Mouse (Mus musculus) hindbrain, embryonic 11.5 days (tissue): ENCODE measurements around the gene Pou6f1. TPM values are rescaled to one million over a fixed set of nuclear protein-coding genes. Genes with fewer than 3 reads are reported as not detected.
A peak's percentile ranks its signal among the peaks of the same experiment; 100 is the strongest.

Experiments used
- ATAC-seq: fragments of 200-750 bp; cut with Nextera tagmentation; 2 replicates; pipeline ENCODE4 v1.8.0; 2017; ENCODE audit warnings: mild to moderate bottlenecking, moderate TSS enrichment, moderate library complexity; ENCODE audit not compliant: low FRiP score
- DNase-seq: peaks from one replicate; pipeline ENCODE4 v3.0.0-alpha.2; 2015; ENCODE audit warnings: low spot score
- H3K27ac ChIP-seq: fragments of 300-500 bp; sonication (generic); 2 replicates; pipeline ENCODE4 v1.5.1; 2014; ENCODE audit warnings: mild to moderate bottlenecking, low read depth, low read length
- H3K27me3 ChIP-seq: fragments of 300-500 bp; sonication (generic); 2 replicates; pipeline ENCODE4 v1.6.1; 2014; ENCODE audit warnings: mild to moderate bottlenecking, low read length, moderate library complexity, mixed read lengths; ENCODE audit not compliant: control insufficient read depth, insufficient read depth
- H3K36me3 ChIP-seq: fragments of 300-500 bp; sonication (generic); 2 replicates; pipeline ENCODE4 v1.6.1; 2014; ENCODE audit warnings: mild to moderate bottlenecking, low read length, moderate library complexity, mixed read lengths; ENCODE audit not compliant: control insufficient read depth, insufficient read depth
- H3K4me1 ChIP-seq: fragments of 300-500 bp; sonication (generic); replicated peaks from 2 replicates; pipeline ENCODE4 v1.6.1; 2014; ENCODE audit warnings: low read length, mixed read lengths; ENCODE audit not compliant: control insufficient read depth, insufficient read depth
- H3K4me2 ChIP-seq: fragments of 300-500 bp; sonication (generic); replicated peaks from 2 replicates; pipeline ENCODE4 v1.6.1; 2014; ENCODE audit warnings: mild to moderate bottlenecking, low read depth, low read length
- H3K4me3 ChIP-seq: fragments of 300-500 bp; sonication (generic); 2 replicates; pipeline ENCODE4 v1.5.1; 2014; ENCODE audit warnings: low read depth, low read length
- H3K9ac ChIP-seq: fragments of 300-500 bp; sonication (generic); 2 replicates; pipeline ENCODE4 v1.6.1; 2014; ENCODE audit warnings: low read depth, low read length
- H3K9me3 ChIP-seq: fragments of 300-500 bp; sonication (generic); 2 replicates; pipeline ENCODE4 v1.6.1; 2016; ENCODE audit warnings: low read length; ENCODE audit not compliant: control insufficient read depth
- WGBS: fragments of 180-500 bp; shearing (Covaris S2); extraction: QIAGEN DNeasy Blood & Tissue Kit; methylation state at CpG from one replicate; pipeline ENCODE4 v1.1.7; 2014; 5-methylcytosine and 5-hydroxymethylcytosine counted together
- polyA plus RNA-seq: library from polyadenylated mRNA; unstranded; fragments of >200 nt; fragmentation: Nextera tagmentation; extraction: Ambion mirVana; gene quantifications from 2 replicates; pipeline ENCODE4 v1.2.1, GENCODE M21; 2014

The Pou6f1 gene
- polyA plus RNA-seq, 1 experiment from 2014 or later: 15.7 TPM

DNA sequence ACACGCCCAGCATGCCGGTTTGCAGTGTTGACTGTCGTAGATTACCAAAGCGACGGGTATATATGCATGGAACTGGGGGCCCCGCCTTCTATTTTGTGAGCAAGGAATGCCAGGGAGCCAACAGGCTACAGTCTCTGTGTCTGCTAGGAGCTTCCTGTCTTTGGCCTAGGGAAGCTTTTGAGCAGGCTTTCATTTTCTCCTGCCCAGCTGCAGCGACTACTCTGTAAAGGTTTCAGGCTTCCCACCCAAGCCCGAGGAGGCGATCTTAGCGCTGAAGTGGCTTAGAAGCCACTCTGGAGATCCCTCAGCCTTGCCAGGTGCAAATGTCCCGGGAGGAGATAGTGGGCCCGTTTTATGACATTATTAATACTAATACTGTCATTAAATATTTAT, 905 bp downstream of the Pou6f1 start:
- Histone ChIP-seq H3K4me1 (peaks cover 5% of the 10 kb centered on the region; the same call in 1 of the 2 replicates), H3K27ac (no peak overlapping the region), H3K36me3 (no peaks in the 10 kb centered on the region), H3K4me3 (peak overlapping the region; percentile 77), H3K4me2 (peak overlapping the region; percentile 81), H3K27me3 (peaks cover 18% of the 10 kb centered on the region), H3K9ac (peak overlapping the region; percentile 91), H3K9me3 (no peaks in the 10 kb centered on the region)
- WGBS: 2% methylated on average over 12 of the region's 12 CpGs
- peak; percentile 58 for DNase-seq
- no peak; the same call in 1 of the 2 replicates for ATAC-seq

DNA sequence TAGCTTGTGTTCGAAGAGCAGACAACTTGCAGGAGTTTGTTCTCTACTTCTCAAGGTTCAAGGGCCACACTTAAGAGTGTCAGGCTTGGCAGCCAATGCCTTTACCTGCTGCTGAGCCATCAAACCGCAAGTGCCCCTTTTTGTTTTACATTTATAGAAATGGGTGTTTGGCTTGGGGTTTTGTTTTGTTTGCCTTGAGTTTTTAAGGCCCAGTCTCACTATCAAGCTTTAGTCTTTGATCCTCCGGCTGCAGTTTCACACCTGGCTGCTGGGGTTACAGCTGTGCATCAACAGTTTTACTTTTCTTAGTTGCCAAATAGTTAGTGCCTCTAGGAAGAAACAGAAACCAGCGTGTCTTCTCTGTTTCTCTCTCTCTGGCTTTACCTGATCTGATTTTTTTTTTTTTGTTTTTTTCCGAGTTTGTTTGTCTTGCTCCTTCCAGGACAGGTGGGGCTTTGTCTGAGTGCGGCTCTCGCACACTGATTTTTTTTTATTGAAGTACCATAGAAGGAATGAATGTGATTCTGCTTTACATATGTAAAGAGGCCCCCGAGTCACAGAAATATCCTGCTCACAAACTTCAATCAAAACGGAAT, 1.4 kb downstream of the Pou6f1 start:
- no peak for ATAC-seq
- peak overlapping the region; percentile 81 for H3K4me2 ChIP-seq
- no peak for DNase-seq
- WGBS: 26% methylated on average over 9 of the region's 9 CpGs
- H3K36me3 ChIP-seq: no peaks in the 10 kb centered on the region
- H3K4me1 ChIP-seq: peaks cover 5% of the 10 kb centered on the region; the same call in 1 of the 2 replicates
- H3K9ac ChIP-seq: peak overlapping the region; percentile 91
- H3K4me3 ChIP-seq: peak overlapping the region; percentile 77
- no peak overlapping the region for H3K27ac ChIP-seq
- H3K9me3 ChIP-seq: no peaks in the 10 kb centered on the region
- H3K27me3 ChIP-seq: peaks cover 16% of the 10 kb centered on the region

DNA sequence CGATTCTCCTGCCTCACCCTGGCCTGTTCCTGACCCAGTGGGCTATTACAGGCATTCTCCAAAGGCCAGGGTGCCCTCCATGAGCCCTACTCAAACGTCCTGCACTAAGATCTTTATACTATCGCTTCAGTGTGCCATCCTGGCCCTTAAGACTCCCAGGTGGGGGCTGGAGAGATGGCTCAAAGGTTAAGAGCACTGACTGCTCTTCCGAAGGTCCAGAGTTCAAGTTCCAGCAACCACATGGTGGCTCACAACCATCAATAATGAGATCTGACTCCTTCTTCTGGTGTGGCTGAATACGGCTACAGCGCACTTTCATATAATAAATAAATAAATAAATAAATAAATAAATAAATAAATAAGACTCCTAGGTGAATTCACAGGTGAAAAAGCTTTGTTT, 7.0 kb downstream of the Pou6f1 start:
- Histone ChIP-seq H3K27me3 (no peaks in the 10 kb centered on the region), H3K4me3 (no peak overlapping the region), H3K4me2 (no peak overlapping the region), H3K9ac (no peak overlapping the region), H3K9me3 (no peaks in the 10 kb centered on the region), H3K4me1 (no peaks in the 10 kb centered on the region), H3K36me3 (no peaks in the 10 kb centered on the region), H3K27ac (no peak overlapping the region)
- DNase-seq: no peak
- 87% methylated on average over 6 of the region's 6 CpGs for WGBS
- no peak for ATAC-seq

DNA sequence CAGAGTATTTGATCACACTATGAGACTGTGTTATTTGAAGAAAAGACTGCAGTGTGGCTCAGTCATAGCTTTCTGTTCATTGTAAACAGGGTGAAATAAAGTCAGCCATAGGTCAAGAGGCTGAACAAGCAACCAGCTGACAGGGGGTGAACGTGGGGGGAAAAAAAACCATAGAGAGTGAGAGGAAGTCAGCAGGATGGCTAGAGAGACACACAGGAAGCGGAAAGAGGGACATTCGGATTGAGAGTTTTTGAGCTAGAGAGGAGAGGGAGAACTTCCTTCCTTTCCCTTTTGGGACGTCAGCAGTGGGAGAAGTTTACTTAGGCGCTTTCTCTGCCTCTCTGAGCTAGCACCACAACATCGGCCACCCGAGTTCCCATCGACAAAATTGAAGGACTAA, 9.3 kb downstream of the Pou6f1 start:
- 76% methylated on average over 8 of the region's 8 CpGs for WGBS

DNA sequence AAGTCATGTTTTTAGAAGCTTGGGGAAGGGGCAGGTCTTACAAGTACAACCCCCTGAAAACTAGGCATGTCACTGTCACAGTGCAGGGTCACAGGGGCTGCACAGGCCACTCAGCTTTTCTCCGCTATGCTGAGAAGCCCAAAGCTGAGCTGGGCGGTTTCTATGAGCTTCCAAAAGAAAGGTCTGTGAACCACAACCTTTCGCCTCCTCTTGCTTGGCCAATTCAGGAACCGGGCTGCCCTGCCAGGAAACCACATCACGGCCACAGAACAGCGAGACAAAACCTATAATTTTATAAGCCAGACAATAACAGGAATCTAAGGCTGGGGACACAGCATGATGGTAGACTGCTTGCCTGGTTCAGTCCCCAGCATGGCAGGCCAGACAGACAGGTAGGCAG, 11.5 kb downstream of the Pou6f1 start:
- Histone ChIP-seq H3K4me3 (no peak overlapping the region), H3K27ac (no peak overlapping the region), H3K4me2 (no peak overlapping the region), H3K9ac (no peak overlapping the region), H3K36me3 (peaks cover 5% of the 10 kb centered on the region; the same call in 1 of the 2 replicates), H3K4me1 (no peaks in the 10 kb centered on the region), H3K9me3 (no peaks in the 10 kb centered on the region), H3K27me3 (no peaks in the 10 kb centered on the region)
- DNase-seq: no peak
- no peak for ATAC-seq
- 76% methylated on average over 6 of the region's 6 CpGs for WGBS

More for the DNA sequence above, 9.3 kb downstream of the Pou6f1 start:
- DNase-seq (no peak), ATAC-seq (no peak)
- H3K4me3 ChIP-seq: no peak overlapping the region
- H3K4me2 ChIP-seq: no peak overlapping the region
- no peaks in the 10 kb centered on the region for H3K27me3 ChIP-seq
- H3K9me3 ChIP-seq: no peaks in the 10 kb centered on the region
- H3K4me1 ChIP-seq: no peaks in the 10 kb centered on the region
- H3K27ac ChIP-seq: no peak overlapping the region
- H3K36me3 ChIP-seq: peaks cover 5% of the 10 kb centered on the region; the same call in 1 of the 2 replicates
- H3K9ac ChIP-seq: no peak overlapping the region

DNA sequence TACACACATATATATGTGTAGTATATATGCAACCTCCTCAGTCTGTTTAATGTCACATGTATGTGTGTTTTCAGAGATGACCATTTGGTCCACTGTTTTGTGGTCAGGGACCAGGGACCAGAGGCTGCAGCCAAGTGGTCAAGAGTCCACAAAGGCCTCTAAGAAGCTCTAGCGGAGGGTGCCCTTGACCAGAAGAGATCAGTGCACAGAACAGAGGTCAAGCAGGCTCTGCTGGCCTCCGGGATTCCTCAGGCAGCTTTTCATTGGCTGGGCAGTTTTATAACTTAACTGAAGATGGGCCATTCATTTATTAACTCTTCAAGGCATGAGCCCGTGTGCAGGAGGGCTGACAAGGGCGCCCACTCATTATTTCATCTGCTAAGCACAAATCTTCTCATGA, 12.6 kb downstream of the Pou6f1 start:
- Histone ChIP-seq H3K4me2 (no peak overlapping the region), H3K9me3 (no peaks in the 10 kb centered on the region), H3K36me3 (peaks cover 7% of the 10 kb centered on the region; the same call in 1 of the 2 replicates), H3K27ac (no peak overlapping the region), H3K4me1 (no peaks in the 10 kb centered on the region), H3K4me3 (no peak overlapping the region), H3K9ac (no peak overlapping the region), H3K27me3 (no peaks in the 10 kb centered on the region)
- WGBS: 81% methylated on average over 4 of the region's 4 CpGs
- no peak for DNase-seq
- no peak for ATAC-seq

DNA sequence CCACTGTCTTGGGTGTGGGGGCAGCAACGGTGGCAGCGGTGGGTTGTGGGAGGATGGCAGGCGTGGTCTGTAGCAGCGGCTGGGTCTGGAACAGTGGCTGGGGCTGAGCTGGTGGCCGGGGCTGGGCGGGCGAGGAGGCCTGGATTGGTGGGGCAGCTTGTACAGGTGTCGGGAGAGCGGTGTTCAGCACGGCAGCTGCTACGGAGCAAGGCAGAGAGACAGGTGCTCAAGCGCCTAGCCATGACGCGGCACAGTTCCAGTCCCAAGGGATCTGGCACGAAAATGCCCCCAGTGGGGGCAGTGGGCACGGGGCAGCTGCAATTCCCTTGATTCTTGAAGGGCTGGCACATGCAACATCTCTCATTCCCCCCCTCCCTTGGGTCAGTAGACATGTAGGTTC, 13.9 kb downstream of the Pou6f1 start:
- ATAC-seq: no peak

DNA sequence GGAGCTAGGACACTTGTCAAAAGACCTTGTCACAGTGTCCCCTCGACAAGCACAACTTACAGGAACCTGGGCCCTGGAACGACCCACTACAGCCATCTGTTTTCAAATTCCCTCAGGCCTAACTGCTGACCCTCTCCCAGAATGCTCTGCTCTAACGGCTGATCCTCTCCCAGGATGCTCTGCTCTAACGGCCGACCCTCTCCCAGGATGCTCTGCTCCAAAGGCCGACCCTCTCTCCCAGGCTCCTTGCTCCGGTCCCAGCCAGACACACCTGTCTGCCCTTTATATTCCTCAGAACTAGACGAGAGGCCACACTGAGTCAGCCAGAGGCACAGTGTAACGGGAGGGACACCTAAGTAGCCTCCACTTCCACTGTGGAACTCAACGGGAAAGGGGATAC, 19.7 kb downstream of the Pou6f1 start:
- 94% methylated on average over 10 of the region's 10 CpGs for WGBS
- Histone ChIP-seq H3K9me3 (no peaks in the 10 kb centered on the region), H3K36me3 (0 out of 2 replicates have a peak, but pooled peaks cover 2% of the 10 kb centered on the region), H3K27me3 (no peaks in the 10 kb centered on the region), H3K4me2 (no peak overlapping the region), H3K4me3 (no peak overlapping the region), H3K27ac (no peak overlapping the region), H3K9ac (no peak overlapping the region), H3K4me1 (no peaks in the 10 kb centered on the region)
- DNase-seq (no peak), ATAC-seq (no peak)

More for the DNA sequence above, 13.9 kb downstream of the Pou6f1 start:
- Histone ChIP-seq H3K4me1 (no peaks in the 10 kb centered on the region), H3K9me3 (no peaks in the 10 kb centered on the region), H3K4me3 (no peak overlapping the region), H3K27ac (no peak overlapping the region), H3K36me3 (peaks cover 7% of the 10 kb centered on the region; the same call in 1 of the 2 replicates), H3K27me3 (no peaks in the 10 kb centered on the region), H3K9ac (no peak overlapping the region), H3K4me2 (no peak overlapping the region)
- WGBS: 92% methylated on average over 16 of the region's 16 CpGs
- no peak for DNase-seq

DNA sequence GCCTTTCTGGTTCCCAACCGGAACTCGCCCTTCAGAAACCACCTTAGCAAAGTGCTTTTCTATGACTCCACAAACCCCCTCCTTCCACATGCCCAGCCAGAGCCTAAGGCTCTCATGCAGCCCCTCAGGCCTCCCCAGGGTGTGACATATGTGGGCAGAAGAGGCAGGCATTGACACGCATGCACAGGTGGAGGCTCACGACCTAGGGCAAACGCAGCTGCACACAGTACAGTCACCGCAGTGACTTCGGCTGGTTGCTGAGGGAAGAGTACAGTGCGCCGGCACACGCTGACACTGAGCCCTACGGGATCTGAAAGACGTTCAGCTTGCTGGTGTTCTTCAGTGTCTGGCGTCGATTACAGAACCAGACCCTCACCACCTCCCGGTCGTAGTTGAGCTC, 21.8 kb downstream of the Pou6f1 start:
- Histone ChIP-seq H3K36me3 (no peaks in the 10 kb centered on the region), H3K4me1 (no peaks in the 10 kb centered on the region), H3K9ac (no peak overlapping the region), H3K27me3 (no peaks in the 10 kb centered on the region), H3K9me3 (no peaks in the 10 kb centered on the region), H3K27ac (no peak overlapping the region), H3K4me2 (no peak overlapping the region), H3K4me3 (no peak overlapping the region)
- ATAC-seq: no peak
- DNase-seq: no peak
- WGBS: 90% methylated on average over 16 of the region's 16 CpGs
